Mouse (Mus musculus) naive thymus-derived CD4-positive, alpha-beta T cell, adult 2 months (primary cell): Measurements from ENCODE around the gene Gm20388.
A peak's percentile ranks its signal among the peaks of the same experiment; 100 is the strongest.
"Not testable (repeated sequence)": the region's sequence is repeated elsewhere in the genome, so short reads cannot be mapped to it uniquely, and the experiment has no call there.

Experiments
- DNase-seq: peaks from one replicate; pipeline ENCODE4 v3.0.0-alpha.2; 2011; ENCODE audit warnings: low read depth

The Gm20388 gene

GRCm38 (mm10) chr8:123020859-123021258 is 3110.2 kb downstream of the Gm20388 start:
- no peak for DNase-seq

GRCm38 (mm10) chr8:123021259-123021658 is 3110.6 kb downstream of the Gm20388 start:
- no peak for DNase-seq

GRCm38 (mm10) chr8:123022727-123023126 is 3112.1 kb downstream of the Gm20388 start:
- no peak for DNase-seq

- no peak for DNase-seq
Measured at GRCm38 (mm10) chr8:123024226-123024625, 3113.6 kb downstream of the Gm20388 start.

GRCm38 (mm10) chr8:123025951-123026351 is 3115.3 kb downstream of the Gm20388 start:
- peak; percentile 73 for DNase-seq

GRCm38 (mm10) chr8:123027786-123028185 is 3117.1 kb downstream of the Gm20388 start:
- peak; percentile 54 for DNase-seq

GRCm38 (mm10) chr8:123030091-123030490 is 3119.4 kb downstream of the Gm20388 start:
- not testable (repeated sequence) for DNase-seq

GRCm38 (mm10) chr8:123031321-123031978 is 3120.8 kb downstream of the Gm20388 start:
- peak; percentile 36 for DNase-seq

GRCm38 (mm10) chr8:123032730-123033129 is 3122.1 kb downstream of the Gm20388 start:
- peak; percentile 78 for DNase-seq

GRCm38 (mm10) chr8:123033431-123033830 is 3122.8 kb downstream of the Gm20388 start:
- peak; percentile 54 for DNase-seq

GRCm38 (mm10) chr8:123034171-123034570 is 3123.5 kb downstream of the Gm20388 start:
- DNase-seq = peak; percentile 85

- DNase-seq = peak; percentile 69
Measured at GRCm38 (mm10) chr8:123036956-123037355, 3126.3 kb downstream of the Gm20388 start.

GRCm38 (mm10) chr8:123037487-123037886 is 3126.8 kb downstream of the Gm20388 start:
- DNase-seq = peak; percentile 49

- DNase-seq = peak; percentile 38
Measured at GRCm38 (mm10) chr8:123038351-123038750, 3127.7 kb downstream of the Gm20388 start.

- peak; percentile 39 for DNase-seq
Measured at GRCm38 (mm10) chr8:123039376-123040109, 3128.9 kb downstream of the Gm20388 start.

- DNase-seq = no peak
Measured at GRCm38 (mm10) chr8:123040110-123040650, 3129.5 kb downstream of the Gm20388 start.

GRCm38 (mm10) chr8:123041008-123041773 is 3130.6 kb downstream of the Gm20388 start:
- peak; percentile 90 for DNase-seq

GRCm38 (mm10) chr8:123041774-123042105 is 3131.1 kb downstream of the Gm20388 start:
- no peak for DNase-seq

- peak; percentile 100 for DNase-seq
Measured at GRCm38 (mm10) chr8:123042158-123042973, 3131.7 kb downstream of the Gm20388 start, which contains the start of gene Ankrd11. Gene Ankrd11, minus strand, starts transcription at chr8:123042277.

- no peak for DNase-seq
Measured at GRCm38 (mm10) chr8:123042974-123043625, 3132.5 kb downstream of the Gm20388 start.

- DNase-seq = no peak
Measured at GRCm38 (mm10) chr8:123043941-123044340, 3133.3 kb downstream of the Gm20388 start.
